Mouse (Mus musculus): ENCODE measurements at regions not wholly inside any gene's neighbourhood (a gene's known extent, or its start where the extent isn't known, plus 50 kb on each side); places are given as distances from the start of the nearest gene placed in this dataset.

DNA sequence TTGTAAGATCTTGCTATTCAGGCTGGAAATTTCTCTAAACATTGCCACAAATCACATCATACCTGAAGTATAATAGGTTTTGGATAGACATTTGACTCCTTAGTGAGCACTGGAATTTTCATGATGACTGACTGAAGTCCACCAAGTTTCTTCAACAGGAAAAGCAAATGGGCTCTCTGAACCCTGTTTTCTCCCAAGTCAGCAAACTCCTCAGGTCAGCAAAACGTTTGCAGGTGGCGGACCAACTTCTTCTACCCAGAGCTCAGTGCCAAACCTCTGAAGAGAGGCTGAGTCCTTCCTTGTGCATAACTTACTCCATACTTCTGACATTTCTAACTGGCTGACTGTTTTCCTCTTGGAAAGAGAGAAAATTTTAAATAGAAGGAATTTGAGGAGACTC is 164.2 kb upstream of the Phyhipl start:
- no peak for DNase-seq (ENCODE audit: low spot score in 2 of 2)

- peak; percentile 56 to 63 for DNase-seq (ENCODE audit: low spot score in 2 of 2)
Observed at GRCm38 (mm10) chr10:70814354-70815131, 158.8 kb upstream of the Phyhipl start.

DNA sequence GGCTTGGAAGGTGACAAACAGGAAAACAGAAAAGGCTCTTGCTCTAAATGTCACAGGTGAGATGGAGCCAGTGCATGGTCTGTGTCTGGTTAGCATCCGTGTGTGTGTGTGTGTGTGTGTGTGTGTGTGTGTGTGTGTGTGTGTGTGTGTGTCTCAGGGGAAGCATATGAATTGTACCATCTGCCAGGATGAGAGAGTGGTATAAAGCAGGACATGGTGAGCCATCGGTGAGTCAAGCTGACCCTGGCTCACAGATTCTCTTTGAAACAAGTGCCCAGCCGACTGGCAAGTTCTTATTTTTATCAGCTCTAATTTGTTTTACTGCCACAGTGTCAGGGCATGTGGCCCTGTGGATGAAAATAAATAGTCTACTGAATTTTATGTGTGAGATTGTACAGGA is 153.6 kb upstream of the Phyhipl start:
- no peak for DNase-seq (ENCODE audit: low spot score in 2 of 2)

DNA sequence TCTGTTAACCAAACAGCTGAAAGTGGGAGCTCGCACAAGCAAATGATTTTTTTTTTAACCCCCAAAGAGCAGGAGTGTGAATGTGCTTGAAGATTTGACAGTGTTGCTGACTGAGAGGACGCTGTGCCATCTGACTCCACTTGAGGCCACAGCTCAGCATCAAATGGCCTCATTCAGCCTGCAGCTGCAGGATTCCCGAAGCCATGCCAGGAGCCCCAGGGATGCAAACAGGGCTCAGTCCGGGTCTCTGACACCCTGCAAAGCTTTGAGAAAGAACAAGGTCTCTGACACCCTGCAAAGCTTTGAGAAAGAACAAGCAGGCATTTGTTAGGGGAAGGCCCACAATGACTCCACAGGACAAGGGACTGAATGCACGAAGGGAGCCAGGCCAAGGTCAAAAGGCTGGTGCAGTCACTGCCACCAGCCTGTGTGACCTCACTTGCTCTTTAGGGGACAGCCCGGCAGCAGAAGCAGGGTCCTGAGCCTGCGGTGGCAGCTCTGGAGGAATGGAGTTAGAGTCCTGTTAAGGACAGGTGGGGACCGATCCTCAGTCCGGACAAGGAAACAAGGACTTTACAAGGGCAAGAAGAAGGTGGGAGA is 151.1 kb upstream of the Phyhipl start:
- DNase-seq (ENCODE audit: low spot score in 2 of 2) = peak; percentile 72

GRCm38 (mm10) chr10:70800736-70801306 is 145.1 kb upstream of the Phyhipl start:
- peak; percentile 36 to 44 for DNase-seq (ENCODE audit: low spot score in 2 of 2)

GRCm38 (mm10) chr10:70799906-70800305 is 144.1 kb upstream of the Phyhipl start:
- DNase-seq (ENCODE audit: low spot score in 2 of 2) = peak; percentile 35 to 58

- DNase-seq (ENCODE audit: low spot score in 2 of 2) = peak; percentile 68 to 77
Observed at GRCm38 (mm10) chr10:70799191-70799742, 143.5 kb upstream of the Phyhipl start.

- DNase-seq (ENCODE audit: low spot score in 2 of 2) = peak; percentile 59 to 69
Observed at GRCm38 (mm10) chr10:70788814-70789452, 133.2 kb upstream of the Phyhipl start.

GRCm38 (mm10) chr10:70781036-70781435 is 125.3 kb upstream of the Phyhipl start:
- DNase-seq (ENCODE audit: low spot score in 2 of 2) = peak; percentile 6 to 13

DNA sequence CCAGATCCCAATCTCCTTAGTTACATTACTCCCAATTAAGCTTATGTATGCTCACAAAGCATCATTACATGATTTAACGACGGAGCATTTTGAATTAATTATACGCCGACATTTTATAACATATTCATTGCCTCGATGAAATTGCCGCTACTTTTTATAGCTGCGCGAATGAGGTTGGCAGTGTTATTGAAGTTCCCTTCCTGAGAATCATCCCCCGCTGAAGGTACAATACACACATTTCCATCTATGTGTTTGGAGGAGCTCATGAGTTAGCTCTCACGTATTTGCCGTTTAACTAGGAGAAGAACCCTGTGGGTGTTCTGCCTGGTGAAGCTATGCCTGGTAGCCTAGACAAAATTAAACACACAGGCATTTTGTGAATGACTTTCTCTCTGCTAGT is 122.8 kb upstream of the Phyhipl start:
- DNase-seq (ENCODE audit: low spot score in 2 of 2) = peak; percentile 24 to 39

DNA sequence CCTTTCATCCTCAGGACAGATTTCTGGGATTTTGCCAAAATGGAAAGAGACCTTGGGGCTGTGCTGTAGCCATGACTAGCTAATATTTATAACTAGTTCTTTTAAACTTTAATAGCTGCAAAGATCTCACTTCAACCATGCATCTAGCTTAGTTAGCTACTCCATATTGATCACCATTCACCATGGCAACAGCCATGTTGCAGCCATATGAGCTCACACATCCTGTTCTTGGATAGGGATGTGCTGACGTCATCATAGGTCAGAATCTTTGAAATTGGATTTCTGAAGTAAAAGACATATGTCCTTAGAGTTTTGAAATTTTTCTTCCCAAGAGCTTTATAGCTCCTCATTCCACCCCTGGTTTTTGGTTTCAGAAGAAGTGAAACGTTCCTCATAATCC is 118.8 kb upstream of the Phyhipl start:
- DNase-seq (ENCODE audit: low spot score in 2 of 2) = no peak

DNA sequence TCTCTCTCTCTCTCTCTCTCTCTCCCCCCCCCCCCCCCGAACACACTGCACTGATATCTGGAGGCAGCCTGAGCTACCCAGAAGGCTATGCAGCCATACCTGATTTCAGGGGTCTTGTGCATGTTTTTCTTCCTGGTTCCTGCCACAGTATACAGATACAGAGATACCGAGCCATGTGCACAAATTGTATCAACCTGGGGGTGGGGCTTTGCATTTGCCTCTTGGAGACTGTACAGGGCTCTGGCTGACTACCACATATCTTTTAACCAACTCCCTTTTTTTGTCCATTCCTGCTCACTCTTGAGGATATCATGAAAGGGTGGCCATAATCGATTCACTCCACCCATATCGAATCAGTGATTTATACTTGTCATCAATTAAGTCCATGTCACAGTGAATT is 118.4 kb upstream of the Phyhipl start:
- DNase-seq (ENCODE audit: low spot score in 2 of 2) = peak in 1 of 2 experiments; percentile 10

GRCm38 (mm10) chr10:70767461-70767860 is 111.7 kb upstream of the Phyhipl start:
- no peak for DNase-seq (ENCODE audit: low spot score in 2 of 2)

DNA sequence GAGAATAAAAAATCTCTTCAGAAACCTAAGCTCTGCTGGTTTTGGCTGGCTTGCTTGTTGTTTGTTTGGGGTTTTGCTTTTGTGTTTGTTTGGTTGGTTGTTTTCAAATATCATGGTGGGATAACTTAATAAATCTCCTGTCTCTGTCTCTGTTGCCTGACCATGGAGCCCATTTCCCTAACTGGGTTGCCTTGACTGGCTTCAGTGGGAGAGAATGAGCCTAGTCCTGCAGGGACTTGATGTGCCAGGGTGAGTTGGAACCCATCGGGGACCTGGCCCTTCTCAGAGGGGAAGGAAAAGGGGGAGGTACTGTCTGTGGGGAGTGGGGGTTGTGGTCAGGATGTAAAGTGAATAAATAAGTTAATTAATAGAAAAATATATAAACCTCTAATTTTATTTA is 111.1 kb upstream of the Phyhipl start:
- DNase-seq (ENCODE audit: low spot score in 2 of 2) = no peak

DNA sequence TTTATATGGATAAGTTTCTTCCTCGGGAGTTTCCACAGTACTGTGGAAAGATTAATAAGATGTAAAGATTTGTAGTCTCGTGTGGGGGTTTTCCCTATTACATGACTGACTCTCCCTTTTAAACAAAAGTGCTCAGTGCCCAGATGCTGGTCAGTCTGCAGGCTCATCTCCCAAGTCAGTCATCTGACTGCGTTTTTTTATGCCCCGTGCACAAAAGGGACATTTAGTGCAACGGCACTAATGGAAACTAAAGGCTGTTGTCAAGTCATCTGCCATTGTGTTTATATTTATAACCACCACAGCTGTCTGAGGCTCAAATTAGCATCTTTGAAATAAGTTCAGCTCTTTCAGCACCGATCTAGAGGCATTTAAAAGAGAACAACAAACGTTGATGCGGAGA is 110.7 kb upstream of the Phyhipl start:
- DNase-seq (ENCODE audit: low spot score in 2 of 2) = no peak

DNA sequence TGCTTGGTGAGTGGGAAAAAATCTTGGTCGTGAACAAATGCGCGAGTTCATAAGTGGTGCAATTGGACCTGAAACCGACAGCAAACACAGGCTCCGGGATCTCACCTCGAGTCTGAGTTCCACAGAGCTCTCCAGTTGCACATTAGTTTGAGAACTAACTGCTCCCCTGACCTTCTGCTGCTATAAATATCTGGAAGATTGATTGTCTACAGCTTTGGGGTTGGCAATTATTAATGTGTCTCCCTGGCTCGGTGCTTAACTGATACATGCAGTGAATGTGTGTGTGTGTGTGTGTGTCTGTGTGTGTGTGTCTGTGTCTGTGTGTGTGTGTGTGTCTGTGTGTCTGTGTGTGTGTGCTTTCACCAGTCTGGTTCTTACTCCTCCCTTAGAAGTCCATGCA is 107.4 kb upstream of the Phyhipl start:
- DNase-seq (ENCODE audit: low spot score in 2 of 2) = no peak

- DNase-seq (ENCODE audit: low spot score in 2 of 2) = no peak
Observed at GRCm38 (mm10) chr10:70759686-70760085, 103.9 kb upstream of the Phyhipl start.

DNA sequence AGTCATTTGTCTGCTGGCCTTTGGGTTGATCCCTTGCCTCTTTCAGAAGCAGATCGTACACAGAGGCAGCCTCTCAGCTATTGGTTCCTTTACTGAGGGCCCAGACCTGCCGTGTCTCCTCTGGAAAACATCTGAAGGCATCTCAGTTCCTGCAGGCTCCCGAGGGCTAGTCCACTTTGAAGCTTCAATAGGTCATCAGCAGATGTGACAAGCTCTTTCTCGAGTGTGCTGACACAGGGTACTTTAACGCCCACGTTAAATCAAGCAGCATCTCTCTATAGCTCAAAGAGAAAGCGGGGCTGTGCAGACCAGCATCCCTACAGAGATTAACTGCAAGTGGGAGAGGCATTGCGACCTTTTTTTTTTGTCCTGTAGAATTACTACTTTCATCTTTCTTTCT is 96.0 kb upstream of the Phyhipl start:
- no peak for DNase-seq (ENCODE audit: low spot score in 2 of 2)

- peak; percentile 41 to 63 for DNase-seq (ENCODE audit: low spot score in 2 of 2)
Observed at GRCm38 (mm10) chr10:70750356-70751145, 94.8 kb upstream of the Phyhipl start.

- no peak for DNase-seq (ENCODE audit: low spot score in 2 of 2)
Observed at GRCm38 (mm10) chr10:70746612-70747011, 90.8 kb upstream of the Phyhipl start.

DNA sequence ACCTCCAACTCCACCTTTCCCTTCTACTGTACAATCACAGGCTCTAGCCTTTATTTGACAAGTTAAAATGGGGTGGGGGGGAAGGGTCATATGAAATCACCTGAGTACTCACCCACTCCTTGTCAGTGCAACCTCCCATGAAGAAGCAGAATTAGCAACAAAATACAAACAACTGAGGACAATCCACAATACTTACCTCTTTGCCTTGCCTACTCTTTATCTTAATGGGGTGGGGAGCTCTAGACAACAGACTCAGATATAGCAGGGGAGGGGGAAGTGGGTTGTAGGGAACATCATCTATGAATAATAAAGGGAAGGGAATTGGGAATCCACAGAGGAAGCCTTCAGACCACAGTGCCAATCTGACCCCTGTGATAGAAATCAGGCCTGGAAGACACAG is 86.1 kb upstream of the Phyhipl start:
- no peak for DNase-seq (ENCODE audit: low spot score in 2 of 2)

Measured in right cerebral cortex, postnatal 10 days (tissue).